Mouse (Mus musculus): ENCODE results near the gene Runx3. TPM values are rescaled to one million over a fixed set of nuclear protein-coding genes. Genes with fewer than 3 reads are reported as not detected.

The Runx3 gene
- polyA plus RNA-seq (2015; fragmentation: Nextera tagmentation; extraction: Ambion mirVana), result not detected in 2 replicates

- Histone ChIP-seq H3K36me3 (replicated peaks) (no peaks in the 10 kb centered on the region), H3K9ac (no peak within 1 kb of the TSS), H3K27me3 (replicated peaks) (no peaks in the 10 kb centered on the region), H3K4me2 (no peak within 1 kb of the TSS), H3K4me3 (no peak within 1 kb of the TSS), H3K4me1 (no peaks in the 10 kb centered on the region), H3K9me3 (no peaks in the 10 kb centered on the region), H3K27ac (no peak within 1 kb of the TSS)
- 81% methylated on average over 18 of the region's 18 CpGs for WGBS
- no peak for ATAC-seq (replicated peaks)
These were observed at the start of gene Runx3 for GRCm38 (mm10) chr4:135120342-135121100. Gene Runx3, plus strand, starts transcription at chr4:135120652.

GRCm38 (mm10) chr4:135072671-135073070 lies 47.8 kb upstream of the Runx3 start:
- Histone ChIP-seq H3K27ac (no peak overlapping the region), H3K9ac (no peak overlapping the region), H3K4me3 (no peak overlapping the region), H3K9me3 (no peaks in the 10 kb centered on the region), H3K36me3 (replicated peaks) (no peaks in the 10 kb centered on the region), H3K27me3 (replicated peaks) (no peaks in the 10 kb centered on the region), H3K4me1 (no peaks in the 10 kb centered on the region), H3K4me2 (no peak overlapping the region)
- 93% methylated on average over 6 of the region's 6 CpGs for WGBS
- ATAC-seq (replicated peaks), result no peak

GRCm38 (mm10) chr4:135073523-135073922 lies 46.9 kb upstream of the Runx3 start:
- H3K9me3 ChIP-seq, result no peaks in the 10 kb centered on the region
- H3K4me2 ChIP-seq, result no peak overlapping the region
- H3K27ac ChIP-seq, result no peak overlapping the region
- no peak overlapping the region for H3K4me3 ChIP-seq
- 73% methylated on average over 10 of the region's 10 CpGs for WGBS
- no peaks in the 10 kb centered on the region for H3K36me3 ChIP-seq (replicated peaks)
- H3K27me3 ChIP-seq (replicated peaks), result no peaks in the 10 kb centered on the region
- H3K4me1 ChIP-seq, result no peaks in the 10 kb centered on the region
- ATAC-seq (replicated peaks), result no peak
- H3K9ac ChIP-seq, result no peak overlapping the region

- 74% methylated on average over 4 of the region's 4 CpGs for WGBS
- Histone ChIP-seq H3K36me3 (replicated peaks) (no peaks in the 10 kb centered on the region), H3K9ac (no peak overlapping the region), H3K27ac (no peak overlapping the region), H3K4me1 (no peaks in the 10 kb centered on the region), H3K4me2 (no peak overlapping the region), H3K4me3 (no peak overlapping the region), H3K9me3 (no peaks in the 10 kb centered on the region), H3K27me3 (replicated peaks) (no peaks in the 10 kb centered on the region)
- no peak for ATAC-seq (replicated peaks)
These were observed 45.8 kb upstream of the Runx3 start for GRCm38 (mm10) chr4:135074646-135075045.

- no peaks in the 10 kb centered on the region for H3K9me3 ChIP-seq
- no peak overlapping the region for H3K9ac ChIP-seq
- H3K36me3 ChIP-seq (replicated peaks), result no peaks in the 10 kb centered on the region
- H3K4me2 ChIP-seq, result no peak overlapping the region
- H3K4me3 ChIP-seq, result no peak overlapping the region
- H3K27me3 ChIP-seq (replicated peaks), result no peaks in the 10 kb centered on the region
- no peak overlapping the region for H3K27ac ChIP-seq
- WGBS, result 88% methylated on average over 6 of the region's 6 CpGs
- H3K4me1 ChIP-seq, result no peaks in the 10 kb centered on the region
- no peak for ATAC-seq (replicated peaks)
These were observed 45.1 kb upstream of the Runx3 start for GRCm38 (mm10) chr4:135075360-135075759.

GRCm38 (mm10) chr4:135076611-135077010 lies 43.8 kb upstream of the Runx3 start:
- no peaks in the 10 kb centered on the region for H3K27me3 ChIP-seq (replicated peaks)
- no peak overlapping the region for H3K9ac ChIP-seq

GRCm38 (mm10) chr4:135077196-135077595 lies 43.3 kb upstream of the Runx3 start:
- H3K27me3 ChIP-seq (replicated peaks), result no peaks in the 10 kb centered on the region
- 86% methylated on average over 9 of the region's 9 CpGs for WGBS
- no peak for ATAC-seq (replicated peaks)

More at GRCm38 (mm10) chr4:135076611-135077010, 43.8 kb upstream of the Runx3 start:
- 87% methylated on average over 5 of the region's 5 CpGs for WGBS
- Histone ChIP-seq H3K36me3 (replicated peaks) (no peaks in the 10 kb centered on the region), H3K4me3 (no peak overlapping the region), H3K4me1 (no peaks in the 10 kb centered on the region), H3K9me3 (no peaks in the 10 kb centered on the region), H3K4me2 (no peak overlapping the region), H3K27ac (no peak overlapping the region)
- no peak for ATAC-seq (replicated peaks)

GRCm38 (mm10) chr4:135079859-135080640 lies 40.4 kb upstream of the Runx3 start:
- Histone ChIP-seq H3K27ac (no peak overlapping the region), H3K9me3 (no peaks in the 10 kb centered on the region), H3K27me3 (replicated peaks) (no peaks in the 10 kb centered on the region), H3K9ac (no peak overlapping the region), H3K4me1 (no peaks in the 10 kb centered on the region), H3K4me2 (no peak overlapping the region), H3K4me3 (no peak overlapping the region), H3K36me3 (replicated peaks) (no peaks in the 10 kb centered on the region)
- 53% methylated on average over 23 of the region's 23 CpGs for WGBS
- no peak for ATAC-seq (replicated peaks)

More at GRCm38 (mm10) chr4:135077196-135077595, 43.3 kb upstream of the Runx3 start:
- Histone ChIP-seq H3K9me3 (no peaks in the 10 kb centered on the region), H3K9ac (no peak overlapping the region), H3K36me3 (replicated peaks) (no peaks in the 10 kb centered on the region), H3K4me1 (no peaks in the 10 kb centered on the region), H3K4me2 (no peak overlapping the region), H3K27ac (no peak overlapping the region), H3K4me3 (no peak overlapping the region)

GRCm38 (mm10) chr4:135080641-135080920 lies 39.9 kb upstream of the Runx3 start:
- no peaks in the 10 kb centered on the region for H3K4me1 ChIP-seq
- no peak overlapping the region for H3K9ac ChIP-seq
- H3K4me2 ChIP-seq, result no peak overlapping the region
- H3K36me3 ChIP-seq (replicated peaks), result no peaks in the 10 kb centered on the region
- WGBS, result 62% methylated on average over 7 of the region's 7 CpGs
- no peaks in the 10 kb centered on the region for H3K9me3 ChIP-seq
- no peak overlapping the region for H3K27ac ChIP-seq
- ATAC-seq (replicated peaks), result no peak
- H3K4me3 ChIP-seq, result no peak overlapping the region
- H3K27me3 ChIP-seq (replicated peaks), result no peaks in the 10 kb centered on the region

- no peaks in the 10 kb centered on the region for H3K4me1 ChIP-seq
- WGBS, result 85% methylated on average over 5 of the region's 6 CpGs
- ATAC-seq (replicated peaks), result no peak
- no peak overlapping the region for H3K4me3 ChIP-seq
- H3K36me3 ChIP-seq (replicated peaks), result no peaks in the 10 kb centered on the region
- H3K27me3 ChIP-seq (replicated peaks), result no peaks in the 10 kb centered on the region
- H3K9ac ChIP-seq, result no peak overlapping the region
- H3K27ac ChIP-seq, result no peak overlapping the region
- H3K9me3 ChIP-seq, result no peaks in the 10 kb centered on the region
- H3K4me2 ChIP-seq, result no peak overlapping the region
These were observed 37.4 kb upstream of the Runx3 start for GRCm38 (mm10) chr4:135083089-135083488.

GRCm38 (mm10) chr4:135085077-135085853 lies 35.2 kb upstream of the Runx3 start:
- no peak overlapping the region for H3K27ac ChIP-seq
- H3K4me3 ChIP-seq, result no peak overlapping the region
- no peak overlapping the region for H3K9ac ChIP-seq
- no peaks in the 10 kb centered on the region for H3K4me1 ChIP-seq
- H3K36me3 ChIP-seq (replicated peaks), result no peaks in the 10 kb centered on the region
- ATAC-seq (replicated peaks), result no peak
- 74% methylated on average over 13 of the region's 13 CpGs for WGBS
- no peaks in the 10 kb centered on the region for H3K9me3 ChIP-seq
- H3K4me2 ChIP-seq, result no peak overlapping the region
- H3K27me3 ChIP-seq (replicated peaks), result no peaks in the 10 kb centered on the region

- Histone ChIP-seq H3K4me1 (no peaks in the 10 kb centered on the region), H3K4me2 (no peak overlapping the region), H3K9me3 (no peaks in the 10 kb centered on the region), H3K36me3 (replicated peaks) (no peaks in the 10 kb centered on the region), H3K27me3 (replicated peaks) (no peaks in the 10 kb centered on the region), H3K4me3 (no peak overlapping the region), H3K9ac (no peak overlapping the region), H3K27ac (no peak overlapping the region)
- whole genome bisulfite sequencing, result 82% methylated on average over 13 of the region's 13 CpGs
- ATAC-seq (replicated peaks), result no peak
These were observed 29.8 kb upstream of the Runx3 start for GRCm38 (mm10) chr4:135090613-135091012.

Data from midbrain, embryonic 15.5 days (tissue).